In genomic region chr19:24153266-24154023, GRCm38 (mm10) we compare ENCODE assay signal across 8 mouse cellular contexts.
A peak's percentile ranks its signal among the peaks of the same experiment; 100 is the strongest.
DNase-seq lines count a peak whose midpoint lies in the region; ATAC-seq lines count a peak whose summit lies in the region.

No protein-coding gene starts in this region.

- no peaks in the 10 kb centered on the region for H3K9me3 ChIP-seq in neural tube, embryonic 12.5 days
- no peaks in the 10 kb centered on the region for H3K9me3 ChIP-seq in hindbrain, embryonic 16.5 days (ENCODE audit: control insufficient read depth, low read length)

- no peak overlapping the region for H3K4me2 ChIP-seq in neural tube, embryonic 12.5 days (replicated peaks)
- H3K4me2 ChIP-seq in hindbrain, embryonic 16.5 days (ENCODE audit: low read length) = no peak overlapping the region

- no peaks in the 10 kb centered on the region for H3K27me3 ChIP-seq in neural tube, embryonic 12.5 days (replicated peaks)
- no peaks in the 10 kb centered on the region for H3K27me3 ChIP-seq in hindbrain, embryonic 16.5 days (replicated peaks; ENCODE audit: control insufficient read depth, insufficient read depth, low read length)

- ATAC-seq in neural tube, embryonic 12.5 days (ENCODE audit: low FRiP score, low read depth) = peak; percentile 22; the same call in 1 of the 2 replicates
- 0 out of 2 replicates have a peak, but pooled peaks have one; percentile 41 for ATAC-seq in hindbrain, embryonic 16.5 days
- ATAC-seq in monocyte, adult 5-6 weeks (replicated peaks; ENCODE audit: insufficient number of reproducible peaks, low FRiP score, low TSS enrichment, poor library complexity, severe bottlenecking) = no peak

- DNase-seq in gastrocnemius, adult 18-20 months (ENCODE audit: low spot score) = peak; percentile 52
- no peak for DNase-seq in gastrocnemius, postnatal 25 days
- no peak for DNase-seq in neural tube, embryonic 10.5 days (ENCODE audit: extremely low spot score, low spot score)
- peak; percentile 41 to 66 for DNase-seq in cerebellum, postnatal 25 days
- peak; percentile 71 for DNase-seq in lung, postnatal 14 days

- H3K4me1 ChIP-seq in neural tube, embryonic 12.5 days = peaks cover 14% of the 10 kb centered on the region; the same call in 1 of the 2 replicates
- no peaks in the 10 kb centered on the region for H3K4me1 ChIP-seq in hindbrain, embryonic 16.5 days (ENCODE audit: control insufficient read depth, insufficient read depth, low read depth, low read length)

- WGBS in neural tube, embryonic 12.5 days = 61% methylated on average over 9 of the region's 9 CpGs
- 53% methylated on average over 9 of the region's 9 CpGs for WGBS in hindbrain, embryonic 16.5 days

- H3K27ac ChIP-seq in neural tube, embryonic 12.5 days = no peak overlapping the region
- no peak overlapping the region for H3K27ac ChIP-seq in hindbrain, embryonic 16.5 days (ENCODE audit: low read depth, low read length)

- no peak overlapping the region for H3K4me3 ChIP-seq in neural tube, embryonic 12.5 days
- H3K4me3 ChIP-seq in hindbrain, embryonic 16.5 days (ENCODE audit: low read length) = no peak overlapping the region

- no peak overlapping the region for H3K9ac ChIP-seq in neural tube, embryonic 12.5 days
- no peak overlapping the region for H3K9ac ChIP-seq in hindbrain, embryonic 16.5 days (ENCODE audit: low read depth, low read length)

- 0 out of 2 replicates have a peak, but pooled peaks cover 4% of the 10 kb centered on the region for H3K36me3 ChIP-seq in neural tube, embryonic 12.5 days
- H3K36me3 ChIP-seq in hindbrain, embryonic 16.5 days (ENCODE audit: control insufficient read depth, insufficient read depth, low read length) = no peaks in the 10 kb centered on the region

Comparison
In these comparisons a context has a peak if more than half of its experiments do, and no peak if none do; other contexts are left out.
1. DNase-seq: peak in gastrocnemius, adult 18-20 months (single experiment), cerebellum, postnatal 25 days (2 of 2) and lung, postnatal 14 days (single experiment); none in gastrocnemius, postnatal 25 days (single experiment) and neural tube, embryonic 10.5 days (single experiment).